Mouse (Mus musculus) T-helper 2 cell (primary cell): ENCODE results near the gene Phf8.
"Not testable (repeated sequence)": the region's sequence is repeated elsewhere in the genome, so short reads cannot be mapped to it uniquely, and the experiment has no call there.

ENCODE experiments used
- in situ Hi-C: fragments of 300-600 bp; cut with MboI, MseI; formaldehyde crosslinking; loops from one replicate; pipeline ENCODE4 v1.15.1; 2025; ENCODE audit warnings: high pct_unique_total_duplicates

Phf8 gene

DNA sequence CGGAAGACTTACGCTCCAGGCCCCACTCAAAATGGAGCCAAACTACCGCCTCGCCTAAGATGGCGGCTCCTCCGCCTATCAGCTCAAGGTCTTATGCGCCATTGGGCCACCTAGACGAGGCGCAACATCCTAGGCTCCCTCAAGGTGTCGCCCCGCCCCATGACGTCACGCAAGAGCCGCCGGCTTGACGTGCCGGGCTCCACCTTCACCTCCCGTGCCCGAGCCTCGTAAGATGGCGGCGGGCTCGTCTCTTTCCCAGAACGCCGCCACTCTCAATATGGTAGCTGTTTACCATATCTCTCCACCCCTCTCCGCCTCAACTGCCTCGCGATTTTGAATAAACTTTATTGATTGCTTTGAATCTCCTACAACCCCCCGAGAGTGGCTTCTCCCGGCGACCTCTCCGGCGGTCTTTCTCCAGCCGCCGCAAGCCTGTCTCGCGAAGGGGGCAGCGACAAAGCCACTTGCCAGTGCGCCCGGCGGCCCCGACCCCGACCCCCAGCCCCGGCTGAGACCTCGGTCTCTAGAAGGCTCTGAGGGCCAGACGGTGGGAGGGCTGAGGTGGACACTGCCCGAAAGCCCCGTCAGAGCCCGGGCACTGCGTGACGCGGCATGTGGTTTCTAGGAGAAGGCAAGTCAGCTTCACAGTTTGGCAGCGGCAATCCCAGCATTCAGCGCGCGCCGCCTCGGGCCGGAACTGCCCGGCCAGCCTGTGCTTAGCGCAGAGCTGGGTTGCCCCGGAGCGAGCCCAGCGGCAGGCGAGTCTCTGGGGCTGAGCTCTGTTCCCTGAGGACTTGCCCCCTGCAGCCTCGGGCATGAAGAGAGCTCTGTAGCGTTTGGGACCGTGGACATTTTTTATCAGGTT is at the start of gene Phf8:
Gene Phf8, plus strand, starts transcription at position 215 of the 865 bp plus-strand sequence.
- in situ Hi-C loops = no loop called here

- in situ Hi-C loops = no loop called here
These were observed 32.3 kb upstream of the Phf8 start for GRCm38 (mm10) chrX:151488128-151488527.

GRCm38 (mm10) chrX:151493269-151493668 is 27.2 kb upstream of the Phf8 start:
- in situ Hi-C loops = not testable (repeated sequence)

DNA sequence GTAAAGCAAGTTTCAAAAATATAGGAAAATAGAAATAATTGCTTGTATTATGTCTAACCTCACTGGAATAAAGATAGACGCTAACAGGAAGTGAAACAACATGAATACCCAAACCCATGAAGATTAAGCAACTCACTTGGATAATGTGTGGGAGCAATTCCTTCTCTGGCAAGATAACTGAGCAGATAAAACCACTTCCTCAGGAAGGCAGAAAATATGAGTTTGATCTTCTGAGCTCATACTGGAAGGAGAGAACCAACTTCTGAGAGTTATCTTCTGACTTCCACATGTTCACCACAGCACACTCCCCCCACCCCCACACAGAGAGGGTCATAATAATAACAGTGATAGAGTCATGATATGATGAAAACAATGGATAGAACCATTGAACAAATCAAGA is 23.9 kb upstream of the Phf8 start:
- in situ Hi-C loops = no loop called here

- in situ Hi-C loops = no loop called here
These were observed 11.9 kb upstream of the Phf8 start for GRCm38 (mm10) chrX:151508536-151508935.

GRCm38 (mm10) chrX:151509906-151510305 is 10.6 kb upstream of the Phf8 start:
- in situ Hi-C loops = no loop called here

DNA sequence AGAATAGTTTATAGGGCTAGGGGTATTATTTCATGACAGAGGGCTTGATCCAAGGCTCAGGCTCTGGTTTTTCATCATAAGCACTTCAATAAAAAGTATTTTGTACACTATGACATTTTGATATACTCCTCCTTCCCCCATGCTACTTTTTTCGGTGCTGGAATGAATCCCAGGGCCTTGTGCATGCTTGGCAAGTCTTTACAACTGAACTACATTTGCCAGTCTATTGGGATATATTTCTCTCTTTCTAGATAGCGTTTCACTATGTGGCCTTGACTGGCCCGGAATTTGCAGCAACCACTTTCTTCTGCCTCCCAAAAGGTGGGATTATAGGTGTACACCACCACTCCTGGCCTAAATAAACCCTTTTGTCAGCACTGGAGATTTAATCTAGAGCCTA is 7.4 kb upstream of the Phf8 start:
- in situ Hi-C loops = no loop called here

DNA sequence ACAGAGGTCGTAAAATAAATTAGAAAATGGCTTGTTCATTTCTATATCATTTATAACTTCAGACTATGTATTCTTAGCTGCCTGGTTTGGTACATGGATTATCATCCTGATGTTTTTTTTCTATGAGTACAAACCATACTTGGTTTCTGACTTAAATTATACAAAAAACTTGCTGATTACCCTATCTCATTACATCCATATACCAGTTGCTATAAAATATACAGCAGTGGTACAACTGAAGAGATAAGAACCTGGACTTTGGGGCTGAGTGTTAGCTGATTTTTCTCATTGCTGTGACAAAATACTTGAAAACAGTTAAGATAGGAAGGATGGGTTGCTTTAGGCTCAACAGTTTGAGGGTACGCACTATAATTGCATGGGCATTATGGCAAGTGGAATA is 6.8 kb upstream of the Phf8 start:
- in situ Hi-C loops = no loop called here

DNA sequence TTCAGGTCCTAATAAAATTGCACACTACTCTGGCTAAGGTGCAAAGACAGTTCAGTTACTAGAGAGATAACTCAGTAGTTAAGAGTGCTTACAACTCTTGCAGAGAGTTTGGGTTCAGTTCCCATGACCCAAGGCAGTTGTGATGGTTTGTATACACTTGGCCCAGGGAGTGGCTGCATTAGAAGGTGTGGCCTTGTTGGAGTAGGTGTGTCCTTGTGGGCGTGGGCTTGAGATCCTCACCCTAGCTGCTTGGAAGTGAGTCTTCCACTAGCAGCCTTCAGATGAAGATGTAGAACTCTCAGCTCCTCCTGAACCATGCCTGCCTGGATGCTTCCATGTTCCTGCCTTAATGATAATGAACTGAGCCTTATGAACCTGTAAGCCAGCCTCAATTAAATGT is 2.3 kb upstream of the Phf8 start:
- in situ Hi-C loops = no loop called here

GRCm38 (mm10) chrX:151520127-151520457 is 380 bp upstream of the Phf8 start:
- in situ Hi-C loops = no loop called here

GRCm38 (mm10) chrX:151521786-151522522 is 1.5 kb downstream of the Phf8 start:
- in situ Hi-C loops = no loop called here

GRCm38 (mm10) chrX:151553356-151553755 is 32.9 kb downstream of the Phf8 start:
- in situ Hi-C loops = no loop called here

DNA sequence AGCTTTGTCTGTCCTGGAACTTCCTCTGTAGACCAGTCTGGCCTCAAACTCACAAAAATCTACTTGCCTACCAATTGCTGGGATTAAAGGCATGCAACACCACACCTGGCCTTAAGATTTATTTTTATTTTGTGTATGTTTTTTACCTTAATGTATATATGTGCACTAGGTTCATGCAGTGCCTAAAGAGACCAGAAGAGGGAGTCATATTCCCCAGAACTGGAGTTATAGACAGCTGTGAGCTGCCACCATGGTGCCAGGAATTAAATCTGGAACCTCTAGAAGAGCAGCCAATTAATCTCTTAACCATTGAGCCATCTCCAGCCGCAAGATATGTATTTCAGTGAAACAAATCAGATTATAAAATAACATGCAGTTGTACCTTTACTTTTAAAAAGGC is 54.7 kb downstream of the Phf8 start:
- in situ Hi-C loops = no loop called here

GRCm38 (mm10) chrX:151643386-151643785 is 122.9 kb downstream of the Phf8 start:
- in situ Hi-C loops = no loop called here

GRCm38 (mm10) chrX:151653744-151654143 is 133.3 kb downstream of the Phf8 start:
- in situ Hi-C loops = no loop called here

DNA sequence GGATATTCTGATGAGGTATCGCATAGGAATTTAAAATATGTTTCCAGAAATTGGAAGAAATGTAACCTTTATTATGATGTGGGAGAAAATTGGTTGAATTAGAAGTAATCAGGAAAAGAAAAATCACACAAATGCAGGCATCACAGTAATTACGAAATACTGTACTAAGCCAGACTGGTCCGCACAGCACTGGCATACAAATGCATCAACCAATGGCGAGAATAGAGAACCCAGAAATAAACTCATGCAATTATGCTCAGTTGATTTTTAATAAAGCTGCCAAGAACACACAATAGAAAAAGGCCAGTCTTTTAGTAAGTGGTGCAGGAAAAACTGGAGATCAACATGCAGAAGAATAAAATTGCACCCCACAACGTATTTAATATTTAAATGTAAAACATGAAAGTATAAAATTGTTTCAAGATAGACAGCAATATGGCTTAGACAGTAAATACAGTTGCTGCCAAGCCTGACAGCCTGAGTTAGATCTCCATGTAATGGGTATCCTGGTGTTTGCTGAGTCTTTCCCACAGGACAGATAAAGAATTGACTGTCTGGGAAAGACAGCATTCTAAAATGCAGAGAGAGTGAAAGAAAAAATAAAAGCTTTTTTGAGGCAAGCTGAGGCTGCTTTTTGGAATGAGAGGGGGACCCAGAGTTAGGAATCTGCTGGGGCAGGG is 154.2 kb downstream of the Phf8 start:
- in situ Hi-C loops = no loop called here
